Mouse (Mus musculus): ENCODE data around the gene Aldh3b3.

Gene Aldh3b3

GRCm38 (mm10) chr19:4001752-4002151 lies 43.3 kb downstream of the Aldh3b3 start:
- DNase-seq (ENCODE audit: low read depth): no peak

- DNase-seq (ENCODE audit: low read depth): no peak
These were observed 44.7 kb downstream of the Aldh3b3 start, which contains the start of gene Doc2g for GRCm38 (mm10) chr19:4003112-4003511. Gene Doc2g, plus strand, starts transcription at chr19:4003313.

- DNase-seq (ENCODE audit: low read depth): no peak
These were observed 45.2 kb downstream of the Aldh3b3 start for GRCm38 (mm10) chr19:4003641-4004040.

DNA sequence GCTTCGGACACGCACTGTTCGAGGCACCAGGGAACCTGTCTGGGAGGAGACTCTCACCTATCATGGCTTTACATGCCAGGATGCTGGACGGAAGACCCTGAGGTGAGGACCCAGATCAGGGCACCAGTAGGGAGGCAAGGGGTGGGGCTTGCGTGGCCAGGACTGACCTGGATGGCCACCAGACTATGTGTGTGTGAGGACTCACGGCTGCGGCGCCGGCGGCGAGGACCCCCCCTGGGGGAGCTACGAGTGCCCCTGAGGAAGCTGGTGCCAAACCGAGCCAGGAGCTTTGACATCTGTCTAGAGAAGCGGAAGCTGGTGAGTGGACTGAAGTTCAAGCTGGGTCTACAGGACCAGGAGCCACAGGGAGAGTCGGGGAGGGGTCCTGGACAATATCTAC lies 45.9 kb downstream of the Aldh3b3 start:
- DNase-seq (ENCODE audit: low read depth): no peak

DNA sequence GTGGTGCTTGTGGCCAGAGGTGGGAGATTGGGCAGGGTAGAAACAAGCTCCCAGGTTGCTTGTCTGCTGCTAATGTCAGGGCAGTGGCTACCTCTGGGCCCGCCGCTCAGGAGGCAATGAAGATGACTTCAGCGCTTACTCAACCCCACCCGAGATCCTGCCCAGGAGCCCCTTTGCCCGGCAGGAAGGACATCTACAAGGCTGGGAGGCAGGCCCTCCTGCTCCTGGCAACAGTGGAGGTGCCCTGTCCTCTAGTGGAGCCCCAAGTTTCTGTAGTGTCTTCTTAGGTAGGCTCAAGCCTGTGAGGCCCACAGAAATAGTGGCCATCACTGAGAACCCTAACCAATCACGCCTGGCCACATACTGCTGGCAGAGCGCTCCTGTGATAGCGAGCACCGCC lies 46.6 kb downstream of the Aldh3b3 start:
- DNase-seq (ENCODE audit: low read depth): no peak

GRCm38 (mm10) chr19:4005971-4006370 lies 47.5 kb downstream of the Aldh3b3 start:
- no peak for DNase-seq (ENCODE audit: low read depth)

- DNase-seq (ENCODE audit: low read depth): no peak
These were observed 52.6 kb downstream of the Aldh3b3 start for GRCm38 (mm10) chr19:4011086-4011485.

DNA sequence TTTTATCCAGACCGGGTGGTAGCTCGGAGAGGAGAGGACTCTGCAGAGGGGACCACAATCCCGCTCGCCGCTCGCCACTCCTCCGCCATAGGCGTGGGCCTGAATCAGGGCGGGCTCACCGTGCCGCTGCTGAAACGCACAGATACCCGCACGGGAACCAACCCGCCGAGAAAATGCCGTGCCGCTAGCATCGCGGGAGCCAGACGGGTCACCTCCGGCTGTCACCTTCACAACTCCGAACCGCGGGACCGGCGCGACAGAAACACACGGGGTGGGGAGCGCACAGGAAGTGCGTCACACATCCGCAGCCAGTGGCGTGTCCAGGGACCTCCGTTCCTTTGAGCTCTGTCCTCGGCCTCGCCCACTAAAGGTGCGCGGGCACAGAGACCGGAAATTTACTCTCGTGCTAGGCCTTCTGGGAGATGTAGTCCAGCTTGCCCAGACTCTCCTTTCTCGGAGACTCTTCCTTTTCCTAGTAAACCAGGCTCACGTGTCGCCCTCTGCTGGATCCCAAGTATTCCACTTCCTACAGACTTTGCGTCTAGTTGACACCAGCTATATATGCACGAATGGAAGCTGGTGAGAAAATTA lies 54.1 kb downstream of the Aldh3b3 start, which contains the start of gene Ndufv1:
Ndufv1 (minus strand) TSS at position 375 of the 591 bp plus-strand sequence.
- peak; percentile 99 for DNase-seq (ENCODE audit: low read depth)

- DNase-seq (ENCODE audit: low read depth): no peak
These were observed 54.6 kb downstream of the Aldh3b3 start for GRCm38 (mm10) chr19:4013066-4013465.

DNA sequence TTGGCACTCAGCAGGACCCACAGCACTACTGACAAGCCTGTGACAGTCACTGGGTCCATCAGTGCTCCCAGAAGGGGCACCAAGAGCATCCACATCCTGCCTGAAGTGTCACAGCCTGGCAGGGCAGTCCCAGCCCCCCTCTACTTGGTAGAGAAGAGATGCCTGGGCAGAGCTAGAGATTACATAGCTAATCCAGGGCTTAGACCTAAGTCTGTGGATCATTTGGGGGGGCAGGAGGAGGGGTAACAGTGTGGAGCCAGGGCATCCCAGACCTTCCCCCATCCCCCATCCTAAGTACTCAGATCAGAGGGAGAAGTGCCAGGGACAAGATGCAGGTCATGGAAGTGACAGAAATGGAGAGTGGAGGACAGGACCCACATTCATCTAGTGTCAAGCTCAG lies 56.4 kb downstream of the Aldh3b3 start:
- no peak for DNase-seq (ENCODE audit: low read depth)

DNA sequence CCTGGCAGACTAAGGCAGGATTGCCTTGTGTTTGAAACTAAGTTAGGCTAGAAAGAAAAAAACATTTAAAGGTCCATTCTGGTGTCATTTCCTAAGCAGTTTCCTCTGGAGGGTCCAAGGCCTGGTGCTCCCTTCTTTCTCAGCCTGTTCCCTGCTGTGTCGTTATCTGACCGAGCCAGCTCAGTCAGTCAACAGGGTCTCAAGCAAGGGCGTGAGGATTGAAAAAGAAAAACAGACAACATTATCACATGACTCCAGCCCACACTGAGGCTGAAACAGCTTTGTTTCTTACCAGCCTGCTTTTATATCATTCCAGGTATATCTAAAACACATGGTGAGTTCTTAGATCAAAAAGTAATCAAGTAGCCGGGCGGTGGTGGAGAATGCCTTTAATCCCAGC lies 57.2 kb downstream of the Aldh3b3 start:
- DNase-seq (ENCODE audit: low read depth): no peak

DNA sequence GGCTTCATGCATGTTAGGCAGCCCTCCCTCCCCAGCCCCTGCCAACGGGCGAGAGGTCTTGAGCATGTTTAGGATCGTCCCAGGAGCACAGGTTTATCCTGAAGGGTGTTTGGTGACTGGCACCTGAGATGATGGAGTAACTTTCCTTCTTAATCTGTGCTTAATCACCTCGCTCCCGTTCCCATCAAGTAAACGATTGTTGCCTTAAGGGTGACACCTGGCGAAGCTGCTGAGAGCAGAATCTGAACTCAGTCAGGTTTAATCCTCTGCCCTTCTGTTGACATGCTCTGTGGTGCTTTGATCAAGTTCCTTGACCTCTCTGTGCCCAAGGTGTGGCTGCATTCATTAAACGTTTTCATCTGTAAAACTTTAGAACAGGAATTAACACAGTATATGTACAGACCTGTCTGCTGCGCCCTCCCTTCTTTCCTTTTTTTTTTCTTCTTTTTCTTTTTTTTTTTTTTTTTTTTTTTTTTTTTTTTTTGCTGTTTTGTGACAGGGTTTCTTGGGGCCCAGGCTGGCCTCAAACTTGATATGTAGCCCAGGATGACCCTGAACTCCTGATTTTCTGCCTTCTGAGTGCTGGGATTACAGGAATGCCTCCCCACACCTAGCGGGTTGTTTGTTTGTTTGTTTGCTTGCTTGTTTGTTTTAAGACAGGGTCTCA lies 59.6 kb downstream of the Aldh3b3 start:
- no peak for DNase-seq (ENCODE audit: low read depth)

DNA sequence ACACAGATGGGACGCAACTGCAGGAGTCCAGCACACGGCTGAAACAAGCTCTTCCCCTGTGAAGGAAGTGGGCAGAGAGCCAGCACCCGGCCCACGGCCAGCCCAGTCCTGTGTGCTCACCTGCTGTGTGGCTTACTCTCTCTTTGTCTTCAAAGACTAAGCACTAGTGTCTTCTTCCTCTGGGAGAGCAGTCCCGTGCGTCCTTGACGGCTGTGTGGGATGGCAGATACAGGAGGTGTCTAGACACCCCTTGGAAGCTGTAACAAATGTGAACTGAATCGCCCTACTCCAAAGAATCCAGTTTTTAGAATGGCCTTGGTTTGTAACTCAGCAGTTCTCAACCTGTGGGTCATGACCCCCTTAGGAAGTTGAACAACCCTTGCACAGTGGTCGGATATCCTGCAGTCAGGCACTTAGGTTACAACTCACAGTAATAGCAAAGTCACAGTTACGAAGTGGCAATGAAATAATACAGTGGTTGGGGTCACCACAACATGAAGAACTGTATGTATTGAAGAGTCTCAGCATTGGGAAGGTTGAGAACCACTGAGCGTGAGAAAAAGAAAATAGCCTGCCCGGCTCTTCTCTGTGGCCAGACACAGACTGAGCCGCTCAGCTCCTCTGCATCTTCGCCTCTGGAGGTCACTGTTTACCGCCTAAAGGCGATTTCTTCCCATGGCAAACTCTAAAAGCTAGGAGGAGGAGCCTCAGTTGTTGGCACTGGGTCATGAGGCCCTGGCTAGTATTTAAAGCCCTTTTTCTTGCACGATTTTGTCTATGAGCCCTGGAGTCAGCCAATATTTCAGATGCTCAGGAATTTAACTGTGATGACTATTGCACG lies 60.5 kb downstream of the Aldh3b3 start:
- peak; percentile 88 for DNase-seq (ENCODE audit: low read depth)

Data from 416B (cell line).